Mouse (Mus musculus) midbrain, embryonic 10.5 days (tissue): ENCODE results near the gene Med29. TPM values are rescaled to one million over a fixed set of nuclear protein-coding genes. Genes with fewer than 3 reads are reported as not detected.

Experiments
- polyA plus RNA-seq: library from polyadenylated mRNA; unstranded; fragments of >200 nt; fragmentation: Nextera tagmentation; extraction: Ambion mirVana; gene quantifications from 2 replicates; pipeline ENCODE4 v1.2.1, GENCODE M21; 2016

The Med29 gene
- polyA plus RNA-seq, 1 experiment from 2014 or later, result 61.0 TPM

Other genes with a start within 250 kb of the Med29 start
- gene Fbl, start 223.0 kb downstream of the Med29 start, polyA plus RNA-seq, result 136 and 158 TPM in 2 replicates
- 13.5 and 16.9 TPM in 2 replicates for gene Dyrk1b, start 213.2 kb downstream of the Med29 start, polyA plus RNA-seq
- gene Eid2, start 124.8 kb downstream of the Med29 start, polyA plus RNA-seq, result 1.9 and 2.0 TPM in 2 replicates
- gene Eid2b, start 115.0 kb downstream of the Med29 start, polyA plus RNA-seq, result 11.9 and 15.3 TPM in 2 replicates
- 0.46 and 1.4 TPM in 2 replicates for gene Selenov, start 101.5 kb downstream of the Med29 start, polyA plus RNA-seq
- gene Dll3, start 90.5 kb downstream of the Med29 start, polyA plus RNA-seq, result 39.0 and 61.2 TPM in 2 replicates
- 249 and 261 TPM in 2 replicates for gene Timm50, start 80.6 kb downstream of the Med29 start, polyA plus RNA-seq
- 113 and 122 TPM in 2 replicates for gene Supt5, start 54.0 kb downstream of the Med29 start, polyA plus RNA-seq
- 726 and 912 TPM in 2 replicates for gene Rps16, start 42.1 kb downstream of the Med29 start, polyA plus RNA-seq
- gene Plekhg2, start 20.1 kb downstream of the Med29 start, polyA plus RNA-seq, result 69.7 and 82.9 TPM in 2 replicates
- gene Zfp36, start 12.5 kb downstream of the Med29 start, polyA plus RNA-seq, result 4.6 and 5.1 TPM in 2 replicates
- 89.8 and 90.8 TPM in 2 replicates for gene Paf1, start 243 bp upstream of the Med29 start, polyA plus RNA-seq
- gene Gmfg, start 44.7 kb upstream of the Med29 start, polyA plus RNA-seq, result 6.3 and 8.1 TPM in 2 replicates
- 3.6 and 3.7 TPM in 2 replicates for gene Lrfn1, start 59.3 kb upstream of the Med29 start, polyA plus RNA-seq
- gene Ifnl2, start 117.7 kb upstream of the Med29 start, polyA plus RNA-seq, result not detected in 2 replicates
- not detected in 2 replicates for gene Ifnl3, start 130.1 kb upstream of the Med29 start, polyA plus RNA-seq
- gene Sycn, start 148.2 kb upstream of the Med29 start, polyA plus RNA-seq, result not detected in 2 replicates
- 0.14 and 0.20 TPM in 2 replicates for gene Nccrp1, start 154.5 kb upstream of the Med29 start, polyA plus RNA-seq
- 29.2 and 30.5 TPM in 2 replicates for gene Samd4b, start 205.4 kb upstream of the Med29 start, polyA plus RNA-seq
- 60.9 and 66.4 TPM in 2 replicates for gene Pak4, start 205.5 kb upstream of the Med29 start, polyA plus RNA-seq
- not detected in 2 replicates for gene Acp7, start 238.6 kb upstream of the Med29 start, polyA plus RNA-seq